Mouse (Mus musculus) MN1 (cell line): ENCODE data around the gene Rap1gap.

Experiments
- DNase-seq: peaks from one replicate; pipeline ENCODE4 v3.0.0-alpha.2; 2016; ENCODE audit warnings: low spot score

The Rap1gap gene

DNA sequence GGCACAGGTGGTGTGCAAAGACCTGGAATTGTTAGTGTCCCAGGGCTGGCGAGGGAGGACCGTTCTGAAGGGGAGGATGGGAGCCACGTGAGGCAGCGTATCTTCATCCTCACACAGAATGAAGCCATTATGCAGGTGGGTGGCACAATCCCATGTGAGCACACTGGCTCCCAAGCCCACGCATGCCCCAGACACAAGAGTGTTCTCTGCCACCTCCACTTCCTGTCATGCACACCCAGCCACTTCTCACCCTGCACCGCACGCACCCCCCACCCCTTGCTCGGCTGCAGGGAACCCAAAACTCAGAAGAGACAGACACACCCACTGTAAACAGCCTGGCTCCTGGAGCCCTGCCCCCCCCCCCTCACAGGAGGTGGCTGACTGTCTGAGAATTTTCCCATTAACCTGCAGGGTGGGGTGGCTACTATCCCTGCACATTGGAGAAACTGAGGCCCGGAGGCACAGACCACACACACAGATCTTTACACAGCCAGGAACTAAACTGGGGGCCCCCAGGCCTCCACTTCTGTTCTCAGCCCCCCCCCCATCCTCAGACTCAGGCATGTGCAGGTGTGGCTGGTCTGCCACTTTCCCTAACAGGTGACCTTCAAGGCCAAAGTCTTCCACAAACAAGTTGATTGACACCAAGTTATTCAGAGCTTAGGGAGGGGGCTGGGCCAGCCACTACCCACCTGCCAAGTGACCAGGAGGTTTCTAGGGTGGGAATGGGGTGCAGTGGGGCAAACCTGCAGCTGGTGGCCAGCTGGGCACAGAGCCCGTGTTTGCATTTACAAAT lies 27.8 kb downstream of the Rap1gap start:
- DNase-seq: no peak

DNA sequence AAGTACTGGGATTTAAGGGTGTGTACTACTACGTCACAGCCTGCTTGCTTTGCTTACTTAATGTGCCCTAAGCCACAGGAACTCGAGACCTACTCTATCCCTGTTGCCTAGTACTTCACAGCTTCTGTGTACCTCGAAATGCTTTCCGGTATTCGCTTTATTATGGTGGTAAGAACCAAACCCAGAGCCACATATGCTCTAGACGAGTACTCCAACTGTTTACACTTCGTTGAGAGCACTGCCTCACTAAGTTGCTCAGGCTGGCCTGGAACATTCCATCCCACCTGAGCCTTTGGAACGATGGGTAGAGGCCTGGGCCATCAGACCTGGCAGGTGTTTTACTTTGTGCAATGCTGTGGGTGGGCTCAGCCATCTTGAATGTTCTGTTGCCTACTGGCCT lies 30.8 kb downstream of the Rap1gap start:
- DNase-seq: no peak

DNA sequence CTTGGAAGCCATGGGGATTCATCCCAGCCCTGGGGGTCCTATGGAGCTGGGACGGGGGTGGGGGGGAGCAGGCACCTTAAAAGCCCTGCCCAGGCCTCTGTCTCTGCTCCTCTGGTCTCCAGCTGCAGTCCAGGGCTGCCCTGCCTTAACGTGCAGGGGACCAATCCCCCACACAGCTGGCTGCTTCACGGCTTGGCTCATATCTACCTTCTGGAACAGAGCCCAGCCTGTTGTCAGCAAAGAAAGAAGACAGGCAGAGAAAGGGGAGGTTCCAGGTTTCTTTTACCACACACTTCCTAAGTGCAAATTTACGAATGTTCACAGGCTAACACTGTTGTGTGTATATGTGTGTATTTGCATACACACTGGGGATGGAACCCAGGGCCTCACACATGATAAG lies 31.4 kb downstream of the Rap1gap start:
- peak; percentile 65 for DNase-seq

DNA sequence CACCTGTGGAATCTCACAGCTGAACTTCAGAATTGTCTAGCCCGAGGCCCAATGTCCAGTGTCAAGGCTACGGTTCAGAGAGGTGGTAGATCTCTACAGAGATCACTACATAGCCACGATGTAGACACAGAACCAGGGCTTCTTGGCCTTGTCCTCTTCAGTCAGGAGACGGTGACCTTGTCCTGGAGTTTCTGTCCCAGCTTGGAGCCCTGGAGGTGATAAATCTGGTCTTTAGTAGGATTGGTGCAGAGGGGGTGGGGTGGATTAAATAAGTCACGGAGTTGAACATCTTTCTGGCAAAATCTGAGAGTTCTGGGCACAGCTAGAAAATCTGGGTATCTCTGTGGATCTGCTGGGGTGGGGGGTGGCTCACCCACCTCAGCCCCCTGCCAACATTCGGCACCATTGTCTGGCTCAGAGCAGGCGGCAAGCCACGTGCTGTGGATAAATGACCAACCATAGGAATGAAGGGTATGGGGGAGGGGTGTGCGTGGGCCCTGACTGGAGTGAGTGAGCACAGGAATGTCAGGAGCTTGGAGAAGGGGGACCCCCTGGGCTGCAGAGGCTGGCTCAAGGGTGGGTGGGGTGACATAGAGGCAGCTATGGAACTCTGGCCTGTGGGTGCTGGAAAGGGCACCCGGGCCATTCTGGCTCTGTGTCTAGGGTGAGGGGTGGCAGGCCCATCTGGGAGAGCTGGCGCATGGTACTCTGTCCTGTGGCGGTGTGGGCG lies 32.8 kb downstream of the Rap1gap start:
- DNase-seq: no peak

DNA sequence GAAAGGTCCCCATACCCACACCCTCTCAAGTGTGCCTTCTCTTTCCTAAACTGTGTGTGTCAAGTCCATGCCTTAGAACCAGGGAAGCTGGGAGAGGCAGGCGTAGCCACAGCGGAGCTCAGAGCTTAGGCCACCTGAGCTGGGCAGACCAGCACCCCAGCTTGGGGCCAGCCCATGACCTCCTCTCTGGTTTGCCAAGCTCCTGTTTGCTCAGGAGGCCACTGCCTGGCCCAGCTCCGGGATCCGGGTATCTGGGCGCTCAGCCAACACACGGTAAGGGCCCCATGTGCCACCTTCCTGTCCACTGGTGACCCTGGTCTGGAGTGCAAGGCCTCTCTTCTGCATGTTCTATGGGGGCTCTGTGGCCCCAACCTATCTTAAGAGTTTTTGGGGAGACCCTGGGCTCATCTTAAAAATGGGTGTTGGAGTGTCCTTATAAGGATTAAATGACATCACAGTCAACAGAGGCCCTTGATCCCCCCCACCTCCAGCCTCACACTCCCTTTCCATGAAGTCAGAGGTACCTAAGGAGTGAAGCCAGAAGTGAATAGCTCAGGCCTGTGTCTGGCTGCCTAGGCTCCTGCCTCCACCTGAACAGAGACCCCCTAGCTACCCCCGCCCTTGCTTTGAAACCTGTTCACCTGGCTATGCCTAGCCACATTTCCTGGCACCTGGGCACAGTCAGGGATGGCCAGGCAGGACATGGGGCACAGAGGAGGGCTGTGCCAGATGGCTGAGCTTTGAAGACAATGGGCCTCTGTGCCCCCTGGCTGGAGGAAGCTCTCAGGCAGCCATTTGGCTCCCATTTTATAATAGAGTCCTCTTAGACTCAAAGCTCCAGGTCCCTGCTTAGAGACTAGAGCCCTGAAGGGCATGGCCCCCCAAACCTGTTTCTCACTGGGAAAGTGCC lies 33.8 kb downstream of the Rap1gap start:
- DNase-seq: peak; percentile 35

DNA sequence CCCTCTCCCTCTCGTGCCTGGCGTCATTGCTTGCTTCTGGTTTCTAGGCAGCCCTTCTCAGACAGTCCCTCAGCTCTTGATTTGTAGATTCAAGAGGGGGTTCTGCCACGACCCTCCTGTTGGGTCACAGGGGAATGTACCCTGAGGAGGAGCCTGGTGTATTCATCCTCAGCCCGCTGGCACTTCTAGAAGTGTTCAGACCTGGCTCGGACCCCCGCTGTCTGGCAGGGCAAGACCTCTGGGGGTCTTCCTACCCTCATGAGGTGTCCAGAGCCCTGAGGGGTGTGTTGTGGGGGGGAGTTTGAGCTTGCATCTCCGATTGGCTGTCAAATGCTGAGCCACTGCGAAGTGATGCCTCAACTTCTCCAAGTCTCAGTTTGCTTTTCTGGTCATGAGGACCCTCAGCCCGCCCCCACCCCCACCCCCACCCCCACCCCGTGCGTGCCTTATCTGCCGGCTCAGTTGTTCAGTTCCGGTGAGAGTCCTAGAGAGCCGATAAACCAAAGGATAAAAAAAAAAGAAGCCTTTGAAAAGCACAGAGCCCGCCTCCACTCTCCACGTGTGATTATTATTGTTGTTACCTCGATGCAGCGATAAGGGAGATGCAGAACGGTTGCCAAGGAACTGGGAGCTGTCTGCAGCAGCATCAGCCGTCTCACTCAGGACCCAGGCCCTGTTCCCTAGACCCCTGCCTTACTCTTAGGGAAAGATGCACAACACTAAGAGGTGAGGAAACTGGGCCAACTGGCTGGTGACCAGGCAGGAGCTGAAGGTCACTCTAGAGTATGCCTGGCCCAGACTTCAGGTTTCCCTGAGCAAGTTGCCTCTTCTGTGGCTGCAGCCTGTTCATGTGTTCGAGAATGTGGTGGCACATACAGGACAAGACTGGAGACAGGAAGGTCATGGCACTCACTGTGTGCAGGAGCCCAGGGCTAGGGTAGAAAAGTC lies 35.0 kb downstream of the Rap1gap start:
- DNase-seq: peak; percentile 37

DNA sequence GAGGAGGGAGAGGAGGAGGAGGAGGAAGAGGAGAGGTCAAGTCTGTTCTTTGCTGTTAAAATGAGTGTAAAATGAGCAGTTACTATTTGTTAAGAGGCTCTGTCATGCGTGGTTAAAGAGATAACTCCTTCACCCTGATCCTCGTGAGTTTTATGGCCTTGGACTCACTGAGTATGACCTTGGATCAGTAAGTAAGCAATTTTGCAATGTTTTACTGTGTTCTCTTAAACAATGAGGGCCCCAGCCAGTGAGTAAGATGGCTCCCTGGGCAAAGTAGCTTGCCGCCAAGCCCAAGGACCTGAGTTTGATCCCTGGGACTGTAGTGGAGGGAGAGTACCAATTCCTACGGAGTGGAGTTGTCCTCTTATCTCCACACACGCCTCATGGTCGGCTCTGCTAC lies 36.4 kb downstream of the Rap1gap start:
- DNase-seq: no peak

DNA sequence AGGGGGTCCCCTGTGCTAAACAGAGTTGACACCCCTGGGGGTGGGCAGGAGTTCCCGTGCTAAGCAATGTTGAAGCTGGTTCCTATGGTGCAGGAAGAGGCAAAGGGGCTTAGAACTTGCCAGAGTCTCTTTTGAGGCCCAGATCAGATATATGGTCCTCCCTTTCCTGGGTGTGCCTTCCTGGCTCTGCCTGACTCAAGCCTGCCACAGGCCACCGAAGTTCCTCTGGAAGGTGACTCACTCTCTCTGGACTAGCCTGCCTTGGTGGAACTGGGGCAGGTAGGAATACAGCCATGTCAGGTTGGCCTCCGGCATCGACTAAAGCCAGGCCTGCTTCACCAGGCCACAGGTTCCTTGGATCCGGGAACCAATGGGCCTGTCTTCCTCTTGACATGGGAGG lies 38.6 kb downstream of the Rap1gap start:
- DNase-seq: no peak

DNA sequence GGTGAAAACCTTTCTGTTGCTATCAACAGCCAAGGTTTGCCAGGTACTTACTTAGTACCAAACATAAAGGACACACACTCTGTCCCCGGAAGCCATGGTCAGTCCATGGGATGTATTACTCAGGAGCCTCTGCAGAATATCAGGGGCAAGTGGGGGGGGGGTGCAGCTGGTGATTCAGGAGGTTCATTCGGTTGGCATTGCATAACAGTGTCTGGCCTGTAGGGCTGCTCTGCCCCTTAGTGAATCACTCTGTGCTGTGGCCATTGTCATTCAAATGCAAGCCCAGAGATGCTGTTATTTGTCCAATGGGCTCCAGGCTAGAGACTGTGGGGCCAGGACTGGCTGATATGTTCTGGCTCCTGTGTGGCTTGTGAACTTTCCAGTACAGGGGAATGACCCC lies 40.0 kb downstream of the Rap1gap start:
- no peak for DNase-seq

DNA sequence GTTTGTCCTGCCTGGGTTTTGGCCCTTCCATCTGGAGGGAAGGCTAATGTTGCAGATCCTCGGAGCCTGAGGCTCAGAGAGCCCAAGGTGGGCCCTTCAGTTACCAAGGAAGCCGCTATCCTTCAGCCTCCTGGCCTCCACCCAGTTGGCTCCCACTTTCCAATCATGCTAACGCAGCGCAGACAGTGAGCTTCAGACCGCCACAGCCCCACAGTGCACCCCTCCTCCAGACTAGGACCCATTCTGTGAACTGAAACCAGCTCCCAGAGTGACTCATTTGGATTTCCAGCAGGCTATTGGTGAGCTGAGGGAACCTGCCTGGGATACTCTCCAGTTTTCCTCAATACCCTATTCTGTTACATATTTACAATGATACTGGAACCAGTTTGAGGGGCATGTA lies 40.9 kb downstream of the Rap1gap start:
- DNase-seq: no peak

DNA sequence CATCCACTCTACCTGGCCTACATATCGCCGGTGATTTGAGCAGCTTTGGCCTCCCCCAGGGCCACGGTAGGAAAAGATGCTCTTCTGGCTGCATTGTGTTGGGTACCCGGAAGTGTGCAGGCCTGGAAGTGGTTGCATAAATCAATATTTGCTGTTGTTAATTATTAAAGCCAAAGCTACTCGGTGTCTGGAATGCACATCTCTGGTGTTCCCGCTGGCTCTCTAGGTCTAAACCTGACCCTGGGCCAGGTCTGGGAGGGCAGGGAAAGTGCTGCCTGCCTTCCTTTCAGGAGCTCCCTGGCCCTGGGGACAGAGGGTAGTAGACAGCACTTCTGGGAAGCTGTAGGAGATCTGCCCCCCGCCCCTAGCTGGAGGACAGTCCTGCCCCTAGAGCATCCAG lies 42.0 kb downstream of the Rap1gap start:
- DNase-seq: no peak

DNA sequence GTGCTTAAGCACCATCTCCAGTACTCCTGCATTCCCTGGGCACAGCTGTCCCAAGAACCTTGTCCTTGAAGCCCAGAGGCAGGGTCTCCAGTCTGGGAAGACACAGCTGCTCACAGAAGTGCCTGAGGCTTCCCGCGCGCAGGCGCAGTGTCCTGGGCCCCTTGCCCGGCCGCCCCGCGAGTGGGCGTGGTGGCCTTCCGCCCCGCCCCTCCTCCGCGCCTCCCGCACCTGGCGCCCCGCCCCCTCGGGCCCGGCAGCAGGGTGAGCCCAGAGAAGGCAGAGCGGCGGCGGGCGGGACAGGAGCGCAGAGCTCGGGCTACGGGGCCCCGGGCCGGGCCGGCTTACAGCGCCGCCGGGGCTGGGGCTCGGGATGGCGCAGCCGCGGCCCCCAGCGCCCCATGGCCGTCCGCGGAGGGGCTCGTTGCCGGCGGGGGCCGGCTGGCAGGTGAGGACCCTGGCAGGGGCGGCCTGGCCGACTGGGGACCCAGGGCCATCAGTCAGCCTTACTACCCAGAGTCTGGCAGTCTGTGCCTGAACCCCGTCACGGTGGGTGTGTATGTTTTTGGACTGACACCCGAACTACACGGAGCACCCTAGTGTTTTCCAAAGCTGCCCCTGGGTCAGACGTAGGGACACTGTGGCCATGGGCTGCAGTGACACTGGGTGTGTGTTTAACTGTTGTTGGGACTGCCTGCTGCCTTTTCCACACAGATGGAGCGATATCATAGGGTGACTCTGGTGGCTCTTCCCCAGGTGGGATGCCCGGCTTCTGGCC lies 42.9 kb downstream of the Rap1gap start:
- DNase-seq: peak; percentile 94

DNA sequence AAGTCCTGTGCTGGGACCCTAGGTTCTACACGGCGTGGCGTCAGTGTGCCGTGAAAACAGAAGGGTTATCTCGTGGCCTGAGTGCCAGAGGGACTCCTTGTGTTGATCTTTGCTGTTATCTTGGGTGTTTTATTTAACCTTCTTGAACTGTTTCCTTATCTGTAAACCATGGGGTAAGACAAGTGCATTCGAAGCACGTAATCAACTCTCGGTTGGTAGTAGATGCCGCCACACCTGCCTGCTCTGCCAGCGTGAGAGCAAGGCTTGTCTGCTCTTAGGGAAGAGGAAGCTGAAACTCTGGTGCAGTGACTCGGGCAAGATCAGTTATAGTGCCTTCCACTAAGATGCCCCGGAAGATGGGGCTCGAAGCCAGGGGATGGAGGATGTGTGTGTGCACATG lies 48.4 kb downstream of the Rap1gap start:
- no peak for DNase-seq

DNA sequence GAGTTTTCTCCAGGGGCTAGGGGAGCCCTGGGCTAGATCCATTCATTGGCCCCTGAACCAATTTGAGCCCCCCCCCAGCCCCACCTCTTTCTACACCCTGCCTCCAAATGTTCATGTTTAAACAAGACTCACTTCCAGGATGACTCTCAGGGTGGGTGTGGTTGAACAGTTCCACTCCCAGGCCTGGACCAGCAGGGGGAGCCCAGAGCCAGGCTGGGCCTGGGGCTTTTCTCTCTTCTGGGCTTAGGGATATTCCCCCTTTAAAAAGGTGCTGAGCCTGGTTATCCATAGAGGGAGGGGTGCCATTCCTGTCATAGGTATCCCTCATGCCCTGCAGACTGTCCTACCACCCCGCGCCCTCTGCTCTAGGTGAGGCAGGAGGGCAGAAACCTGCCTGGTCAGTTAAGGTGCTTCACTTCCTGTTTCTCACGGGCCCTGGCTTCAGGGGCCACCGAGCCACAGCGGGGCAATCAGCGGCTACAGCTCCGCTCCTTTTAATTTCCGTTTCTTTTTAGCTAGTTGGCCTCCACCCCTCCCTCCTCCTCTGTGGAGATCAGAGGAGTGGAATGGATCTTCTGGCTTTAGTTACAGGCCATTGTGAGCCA lies 49.6 kb downstream of the Rap1gap start:
- peak; percentile 24 for DNase-seq

DNA sequence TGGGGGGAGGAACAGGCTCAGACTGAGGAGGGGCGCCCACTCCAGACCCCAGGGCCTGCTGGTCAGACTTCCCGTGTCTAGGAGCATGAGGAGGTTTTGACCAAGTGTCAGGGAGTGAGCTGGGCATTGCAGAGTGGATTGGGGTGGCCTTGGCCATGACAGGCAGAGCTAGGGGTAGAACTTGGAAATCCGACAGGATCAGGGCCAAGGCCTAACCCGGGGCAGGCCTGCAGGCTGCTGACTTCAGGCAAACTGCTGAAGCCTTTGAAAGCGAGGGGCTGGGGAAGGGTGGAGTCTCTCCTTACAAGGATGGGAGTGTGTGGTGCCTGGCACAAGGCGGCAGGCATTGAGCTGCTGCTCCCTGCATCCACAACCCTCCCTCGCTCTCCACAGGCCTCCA lies 52.5 kb downstream of the Rap1gap start:
- DNase-seq: no peak

DNA sequence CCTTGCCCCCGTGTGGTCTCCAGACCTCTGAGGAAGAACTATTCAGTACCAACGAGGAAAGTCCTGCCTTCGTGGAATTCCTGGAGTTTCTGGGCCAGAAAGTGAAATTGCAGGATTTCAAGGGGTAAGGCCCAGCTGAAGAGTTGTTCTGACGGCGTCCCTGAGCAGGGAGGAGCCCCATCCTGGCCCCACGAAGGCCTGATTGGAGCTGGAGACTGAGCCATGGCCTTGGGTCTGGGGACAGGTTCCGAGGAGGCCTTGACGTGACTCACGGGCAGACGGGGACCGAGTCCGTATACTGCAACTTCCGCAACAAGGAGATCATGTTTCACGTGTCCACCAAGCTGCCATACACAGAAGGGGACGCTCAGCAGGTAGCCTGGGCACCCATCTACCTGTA lies 53.1 kb downstream of the Rap1gap start:
- DNase-seq: no peak

DNA sequence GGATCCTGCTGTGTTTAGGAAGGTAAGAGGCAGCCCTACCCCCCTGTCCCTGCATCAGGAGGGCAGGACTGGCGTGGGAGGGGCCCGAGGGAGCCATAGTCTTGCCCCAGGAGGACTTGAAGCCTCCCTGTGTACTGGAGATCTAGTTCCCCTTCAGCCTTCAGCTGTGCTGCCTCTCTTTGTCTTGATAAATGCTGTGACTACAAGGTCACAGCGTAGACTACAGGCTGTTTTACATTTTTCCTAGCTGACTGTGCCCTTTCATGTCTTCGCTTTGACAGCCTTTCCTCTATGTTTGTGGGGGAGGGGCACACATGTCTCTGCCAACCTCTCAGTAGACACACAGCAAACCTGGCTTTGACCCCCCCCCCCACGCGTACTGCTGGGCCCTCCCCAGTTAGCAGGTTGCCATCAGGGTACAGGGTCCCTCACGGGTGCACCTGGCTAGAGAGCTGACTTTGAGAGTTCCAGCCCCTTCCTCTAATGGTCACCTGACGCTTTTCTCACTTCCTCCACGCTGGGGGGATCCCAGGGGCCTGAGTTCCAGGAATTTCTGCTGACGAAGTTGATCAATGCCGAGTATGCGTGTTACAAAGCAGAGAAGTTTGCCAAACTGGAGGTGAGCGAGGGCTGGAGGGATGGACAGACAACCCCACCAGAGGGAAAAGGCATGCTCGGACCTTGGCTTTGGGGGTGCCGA lies 55.0 kb downstream of the Rap1gap start:
- no peak for DNase-seq

DNA sequence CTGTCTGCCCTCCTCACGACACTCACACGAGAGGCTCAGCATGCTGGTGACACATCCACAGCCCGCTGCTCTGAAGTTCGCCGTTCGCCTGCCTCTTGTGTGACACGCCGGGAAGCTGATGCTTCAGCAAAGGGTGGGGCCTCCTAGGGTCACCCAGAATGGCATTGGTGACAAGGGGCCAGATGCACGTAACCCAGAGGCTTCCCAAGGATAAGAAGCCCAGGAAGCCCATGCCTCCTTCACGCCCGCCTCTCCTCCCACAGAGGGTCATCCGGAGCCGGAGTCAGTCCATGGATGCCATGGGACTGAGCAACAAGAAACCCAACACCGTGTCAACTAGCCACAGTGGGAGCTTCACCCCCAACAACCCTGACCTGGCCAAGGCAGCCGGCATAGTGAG lies 57.0 kb downstream of the Rap1gap start:
- DNase-seq: no peak

DNA sequence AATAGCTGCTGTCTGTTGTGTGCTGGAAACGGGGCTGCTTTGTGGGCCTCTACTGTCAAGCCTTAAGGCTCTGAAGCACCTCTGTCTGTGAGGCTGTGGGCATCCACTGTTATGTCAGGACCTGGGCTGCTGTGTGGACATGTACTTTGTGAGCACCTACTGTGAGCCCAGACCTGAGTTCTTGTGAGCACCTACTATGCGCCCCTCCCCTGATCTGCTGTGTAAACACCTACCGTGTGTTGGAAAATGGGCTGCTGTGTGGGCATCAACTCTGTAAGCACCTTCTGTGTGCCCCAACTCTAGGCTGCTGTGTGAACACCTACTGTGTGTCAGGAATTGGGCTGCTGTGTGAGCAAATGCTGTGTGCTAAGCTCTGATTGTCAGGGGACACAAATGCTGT lies 57.7 kb downstream of the Rap1gap start:
- DNase-seq: no peak
